Mouse (Mus musculus): ENCODE measurements at regions not wholly inside any gene's neighbourhood (a gene's known extent, or its start where the extent isn't known, plus 50 kb on each side); places are given as distances from the start of the nearest gene placed in this dataset.

DNA sequence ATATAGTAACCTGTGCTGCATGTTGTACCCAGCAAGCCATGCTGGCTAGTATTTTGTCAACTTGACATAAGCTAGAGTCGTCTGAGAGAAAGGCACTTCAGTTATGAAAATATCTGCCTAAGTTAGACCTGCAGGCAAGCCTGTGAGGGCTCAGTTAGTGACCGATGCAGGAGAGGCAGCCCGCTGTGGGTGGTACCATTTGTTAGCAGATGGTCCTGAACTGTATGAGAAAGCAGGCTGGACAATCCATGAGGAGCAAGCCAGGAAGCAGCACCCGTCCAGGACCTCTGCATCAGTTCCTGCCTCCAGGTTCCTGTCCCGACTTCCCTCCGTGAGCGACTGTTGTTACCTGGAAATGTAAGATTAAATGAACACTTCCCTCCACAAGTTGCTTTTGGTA, 440.9 kb upstream of the Kif2a start:
- TF ChIP-seq HCFC1 (IDR thresholded peaks at IDR 0.05; ENCODE audit: borderline replicate concordance, insufficient read depth, low read length) (no peak), ZNF384 (IDR thresholded peaks at IDR 0.05; ENCODE audit: low read depth, low read length) (no peak), CHD2 (IDR thresholded peaks at IDR 0.05; ENCODE audit: low read depth, low read length) (no peak)
